In genomic region chr11:101963473-101964291, GRCm38 (mm10) we compare ENCODE assay signal across 9 mouse cellular contexts. TPM values are rescaled to one million over a fixed set of nuclear protein-coding genes. Genes with fewer than 3 reads are reported as not detected.
A peak's percentile ranks its signal among the peaks of the same experiment; 100 is the strongest.
DNase-seq lines count a peak whose midpoint lies in the region; ATAC-seq and TF ChIP-seq lines count a peak whose summit lies in the region.
"Had no signal": no experiment of that assay in that cellular context is flagged by ENCODE, and none has a peak within 500 bp of the region (broad histone marks: within the 10 kb centered on the region; RNA-seq: fewer than 3 reads in every experiment).

No protein-coding gene starts in this region.

- H3K27me3 ChIP-seq in erythroblast, embryonic 14.5 days (ENCODE audit: control insufficient read depth) = peaks cover 83% of the 10 kb centered on the region
- H3K27me3 ChIP-seq in ES-Bruce4 (ENCODE audit: control insufficient read depth, insufficient read depth, low read length, poor library complexity, severe bottlenecking) = peaks cover 9% of the 10 kb centered on the region; the same call in 1 of the 2 replicates
- H3K27me3 ChIP-seq in embryonic facial prominence, embryonic 12.5 days = peaks cover 83% of the 10 kb centered on the region
- H3K27me3 ChIP-seq in hindbrain, embryonic 16.5 days (replicated peaks; ENCODE audit: control insufficient read depth, insufficient read depth, low read length) = peaks cover 40% of the 10 kb centered on the region

- no peaks in the 10 kb centered on the region for H3K36me3 ChIP-seq in erythroblast, embryonic 14.5 days (ENCODE audit: control insufficient read depth)
- no peaks in the 10 kb centered on the region for H3K36me3 ChIP-seq in ES-Bruce4 (ENCODE audit: control insufficient read depth, insufficient read depth, low read length, poor library complexity, severe bottlenecking)
- H3K36me3 ChIP-seq in embryonic facial prominence, embryonic 12.5 days = no peaks in the 10 kb centered on the region
- no peaks in the 10 kb centered on the region for H3K36me3 ChIP-seq in hindbrain, embryonic 16.5 days (ENCODE audit: control insufficient read depth, insufficient read depth, low read length)

- peaks cover 3% of the 10 kb centered on the region; the same call in 1 of the 2 replicates for H3K9me3 ChIP-seq in erythroblast, embryonic 14.5 days (ENCODE audit: control insufficient read depth, low read length)
- H3K9me3 ChIP-seq in ES-Bruce4 (replicated peaks; ENCODE audit: control insufficient read depth, insufficient read depth, low read length, poor library complexity, severe bottlenecking) = no peaks in the 10 kb centered on the region
- H3K9me3 ChIP-seq in embryonic facial prominence, embryonic 12.5 days = no peaks in the 10 kb centered on the region
- no peaks in the 10 kb centered on the region for H3K9me3 ChIP-seq in hindbrain, embryonic 16.5 days (ENCODE audit: control insufficient read depth, low read length)

- H3K27ac ChIP-seq in ES-Bruce4 (ENCODE audit: insufficient read depth, low read length) = no peak overlapping the region
- no peak overlapping the region for H3K27ac ChIP-seq in embryonic facial prominence, embryonic 12.5 days
- H3K27ac ChIP-seq in hindbrain, embryonic 16.5 days (ENCODE audit: low read depth, low read length) = no peak overlapping the region

- H3K4me1 ChIP-seq in erythroblast, embryonic 14.5 days (ENCODE audit: control insufficient read depth) = no peaks in the 10 kb centered on the region
- peaks cover 2% of the 10 kb centered on the region for H3K4me1 ChIP-seq in ES-Bruce4 (ENCODE audit: control insufficient read depth, insufficient read depth, low read length)
- peaks cover 21% of the 10 kb centered on the region for H3K4me1 ChIP-seq in embryonic facial prominence, embryonic 12.5 days
- H3K4me1 ChIP-seq in hindbrain, embryonic 16.5 days (ENCODE audit: control insufficient read depth, insufficient read depth, low read depth, low read length) = peaks cover 11% of the 10 kb centered on the region

- H3K4me3 ChIP-seq in erythroblast, embryonic 14.5 days (replicated peaks) = peak overlapping the region; percentile 16
- peak overlapping the region; percentile 53 for H3K4me3 ChIP-seq in ES-Bruce4 (ENCODE audit: low read depth, low read length)
- H3K4me3 ChIP-seq in embryonic facial prominence, embryonic 12.5 days = peak overlapping the region; percentile 39
- H3K4me3 ChIP-seq in hindbrain, embryonic 16.5 days (ENCODE audit: low read length) = peak overlapping the region; percentile 64

- no peak for TF ChIP-seq POLR2A in ES-Bruce4 (IDR thresholded peaks at IDR 0.05; ENCODE audit: insufficient read depth, low read length)

- peak overlapping the region; percentile 72 for H3K9ac ChIP-seq in ES-Bruce4 (ENCODE audit: low read depth, poor library complexity, severe bottlenecking)
- peak overlapping the region; percentile 46 for H3K9ac ChIP-seq in embryonic facial prominence, embryonic 12.5 days
- peak overlapping the region; percentile 79 for H3K9ac ChIP-seq in hindbrain, embryonic 16.5 days (ENCODE audit: low read depth, low read length)

- under 1% methylated on average over 78 of the region's 78 CpGs for WGBS in embryonic facial prominence, embryonic 12.5 days
- WGBS in hindbrain, embryonic 16.5 days = under 1% methylated on average over 71 of the region's 78 CpGs

- peak overlapping the region; percentile 75 for H3K4me2 ChIP-seq in embryonic facial prominence, embryonic 12.5 days (replicated peaks)
- H3K4me2 ChIP-seq in hindbrain, embryonic 16.5 days (ENCODE audit: low read length) = peak overlapping the region; percentile 92

- DNase-seq in lung, postnatal 4 days = peak; percentile 42 to 61
- no peak for DNase-seq in natural killer cell, adult 2 months (ENCODE audit: low spot score in 2 of 2)
- no peak for DNase-seq in left cerebral cortex, adult 11 months (ENCODE audit: low spot score)

- TF ChIP-seq CTCF in ES-Bruce4 (IDR thresholded peaks at IDR 0.05; ENCODE audit: low read depth, low read length) = no peak

- TF ChIP-seq EP300 in ES-Bruce4 (IDR thresholded peaks at IDR 0.05; ENCODE audit: insufficient read depth, low read depth, low read length) = no peak

- no peak for ATAC-seq in erythroblast, adult 5-6 weeks (replicated peaks; ENCODE audit: low FRiP score, poor library complexity, severe bottlenecking)
- no peak for ATAC-seq in embryonic facial prominence, embryonic 12.5 days (ENCODE audit: insufficient number of reproducible peaks, insufficient read depth, low FRiP score, low TSS enrichment)
- peak; percentile 68 for ATAC-seq in hindbrain, embryonic 16.5 days

RNA-seq across cellular contexts. Expression of gene Sost, which starts 3.1 kb away (rescaled TPM):
- 0.02 TPM in 1 of 2 replicates, not detected in the other for polyA plus RNA-seq in erythroblast, embryonic 14.5 days (2012)
- total RNA-seq in erythroblast, adult 5-6 weeks (2015; ENCODE audit: low replicate concordance) = not detected in 2 replicates
- total RNA-seq in erythroblast, adult 5-6 weeks (2017; ENCODE audit: low replicate concordance) = not detected in 2 replicates
- polyA plus RNA-seq in ES-Bruce4 (2011; ENCODE audit: insufficient read depth, insufficient read length, low read depth, missing spikeins) = not detected in 2 replicates
- polyA plus RNA-seq in embryonic facial prominence, embryonic 12.5 days (2016; fragmentation: Nextera tagmentation; extraction: Ambion mirVana) = 0.10 and 0.14 TPM in 2 replicates
- 0.10 and 0.12 TPM in 2 replicates for polyA plus RNA-seq in hindbrain, embryonic 16.5 days (2015; fragmentation: Nextera tagmentation; extraction: Ambion mirVana)
- total RNA-seq: MEL had no signal

RNA-seq across cellular contexts. Expression of gene Cfap97d1, which starts 20.4 kb away (rescaled TPM):
- not detected in 2 replicates for polyA plus RNA-seq in erythroblast, embryonic 14.5 days (2012)
- not detected in 2 replicates for total RNA-seq in erythroblast, adult 5-6 weeks (2015; ENCODE audit: low replicate concordance)
- total RNA-seq in erythroblast, adult 5-6 weeks (2017; ENCODE audit: low replicate concordance) = not detected in 2 replicates
- polyA plus RNA-seq in ES-Bruce4 (2011; ENCODE audit: insufficient read depth, insufficient read length, low read depth, missing spikeins) = not detected in 2 replicates
- not detected in 2 replicates for polyA plus RNA-seq in embryonic facial prominence, embryonic 12.5 days (2016; fragmentation: Nextera tagmentation; extraction: Ambion mirVana)
- polyA plus RNA-seq in hindbrain, embryonic 16.5 days (2015; fragmentation: Nextera tagmentation; extraction: Ambion mirVana) = not detected in 2 replicates
- total RNA-seq: MEL had no signal

RNA-seq across cellular contexts. Expression of gene Dusp3, which starts 23.1 kb away (rescaled TPM):
- 0.02 and 0.03 TPM in 2 replicates for polyA plus RNA-seq in erythroblast, embryonic 14.5 days (2012)
- 1.9 and 5.0 TPM in 2 replicates for total RNA-seq in erythroblast, adult 5-6 weeks (2015; ENCODE audit: low replicate concordance)
- 1.5 and 3.1 TPM in 2 replicates for total RNA-seq in erythroblast, adult 5-6 weeks (2017; ENCODE audit: low replicate concordance)
- 11.9 and 13.3 TPM in 2 replicates for polyA plus RNA-seq in ES-Bruce4 (2011; ENCODE audit: insufficient read depth, insufficient read length, low read depth, missing spikeins)
- polyA plus RNA-seq in embryonic facial prominence, embryonic 12.5 days (2016; fragmentation: Nextera tagmentation; extraction: Ambion mirVana) = 12.3 and 12.5 TPM in 2 replicates
- polyA plus RNA-seq in hindbrain, embryonic 16.5 days (2015; fragmentation: Nextera tagmentation; extraction: Ambion mirVana) = 32.1 and 33.4 TPM in 2 replicates

Comparison
In these comparisons a context has a peak if more than half of its experiments do, and no peak if none do; other contexts are left out.
1. DNase-seq: peak in lung, postnatal 4 days (2 of 2); none in natural killer cell, adult 2 months (0 of 2) and left cerebral cortex, adult 11 months (single experiment).
2. RNA of gene Dusp3, which starts 23.1 kb away (polyA plus RNA-seq): 32.1 to 33.4 TPM in hindbrain, embryonic 16.5 days, 11.9 to 13.3 TPM in ES-Bruce4 and 12.3 to 12.5 TPM in embryonic facial prominence, embryonic 12.5 days; 0.02 to 0.03 TPM in erythroblast, embryonic 14.5 days; every median in the first group is over 10 times any median in the second.
3. Peak in every context shown above with its lines, with median percentiles within 50 percentile points of each other: H3K4me3 ChIP-seq and H3K9ac ChIP-seq.